Mouse (Mus musculus): ENCODE data around the gene AY761184. TPM values are rescaled to one million over a fixed set of nuclear protein-coding genes. Genes with fewer than 3 reads are reported as not detected.
"Not testable (repeated sequence)": the region's sequence is repeated elsewhere in the genome, so short reads cannot be mapped to it uniquely, and the experiment has no call there.

The AY761184 gene
- polyA plus RNA-seq (2015; fragmentation: Nextera tagmentation; extraction: Ambion mirVana), result not detected in 2 replicates

DNA sequence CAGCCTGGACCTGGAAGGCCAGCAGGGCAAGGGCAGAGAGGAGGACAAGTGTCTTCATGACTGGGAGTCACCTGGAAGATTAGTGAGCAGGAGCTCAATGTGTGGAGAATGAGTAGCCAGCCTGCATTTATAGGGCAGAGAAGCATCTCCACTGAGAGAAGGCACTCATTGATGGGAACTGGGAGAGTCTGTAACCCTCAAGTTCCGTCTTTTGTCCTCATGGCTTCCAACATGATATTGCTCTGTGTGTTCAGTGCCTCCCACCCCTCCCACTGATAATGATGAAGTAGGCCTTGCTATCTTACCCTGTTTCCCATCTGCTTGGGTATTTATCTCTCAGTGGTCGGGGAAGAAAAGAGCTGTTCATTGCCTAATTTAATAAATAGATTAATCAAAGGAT, at the start of gene AY761184:
Gene AY761184 (minus strand): TSS at position 101 of the 400 bp plus-strand sequence.
- H3K27ac ChIP-seq; DNase-seq (ENCODE audit: low spot score); H3K27me3 ChIP-seq (ENCODE audit: insufficient read depth, low read length); H3K9ac ChIP-seq (ENCODE audit: low read depth, low read length); H3K36me3 ChIP-seq (ENCODE audit: insufficient read depth, low read length); H3K4me2 ChIP-seq (ENCODE audit: low read length); H3K9me3 ChIP-seq (replicated peaks; ENCODE audit: low read length); H3K4me3 ChIP-seq (replicated peaks; ENCODE audit: low read depth, low read length); H3K4me1 ChIP-seq (replicated peaks; ENCODE audit: insufficient read depth, low read length); ATAC-seq (replicated peaks; ENCODE audit: low FRiP score, low read depth): not testable (repeated sequence)
- WGBS, result 86% methylated on average over 2 of the region's 2 CpGs

DNA sequence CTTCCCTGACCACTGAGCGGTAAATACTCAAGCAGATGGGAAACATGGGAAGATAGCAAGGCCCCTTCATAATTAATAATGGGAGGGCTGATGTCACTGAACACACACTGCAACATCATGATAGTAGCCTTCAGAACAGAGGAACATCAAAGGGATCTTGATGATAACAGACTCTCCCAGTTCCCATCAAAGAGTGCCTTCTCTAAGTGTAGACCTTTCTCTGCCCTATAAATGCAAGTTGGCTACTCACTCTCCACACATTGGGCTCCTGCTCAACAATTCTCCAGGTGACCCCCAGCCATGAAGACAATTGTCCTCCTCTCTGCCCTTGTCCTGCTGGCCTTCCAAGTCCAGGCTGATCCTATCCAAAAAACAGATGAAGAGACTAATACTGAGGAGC, 37.9 kb downstream of the AY761184 start, which contains the start of gene Defa34:
Gene Defa34 (plus strand): TSS at position 301 of the 400 bp plus-strand sequence.
- not testable (repeated sequence) for H3K9me3 ChIP-seq (replicated peaks; ENCODE audit: low read length); H3K4me3 ChIP-seq (replicated peaks; ENCODE audit: low read depth, low read length); H3K4me2 ChIP-seq (ENCODE audit: low read length); DNase-seq (ENCODE audit: low spot score); H3K27me3 ChIP-seq (ENCODE audit: insufficient read depth, low read length); H3K9ac ChIP-seq (ENCODE audit: low read depth, low read length); ATAC-seq (replicated peaks; ENCODE audit: low FRiP score, low read depth); H3K4me1 ChIP-seq (replicated peaks; ENCODE audit: insufficient read depth, low read length); H3K36me3 ChIP-seq (ENCODE audit: insufficient read depth, low read length); H3K27ac ChIP-seq
- WGBS, result no CpG with 5 or more reads among the region's 1 CpGs

DNA sequence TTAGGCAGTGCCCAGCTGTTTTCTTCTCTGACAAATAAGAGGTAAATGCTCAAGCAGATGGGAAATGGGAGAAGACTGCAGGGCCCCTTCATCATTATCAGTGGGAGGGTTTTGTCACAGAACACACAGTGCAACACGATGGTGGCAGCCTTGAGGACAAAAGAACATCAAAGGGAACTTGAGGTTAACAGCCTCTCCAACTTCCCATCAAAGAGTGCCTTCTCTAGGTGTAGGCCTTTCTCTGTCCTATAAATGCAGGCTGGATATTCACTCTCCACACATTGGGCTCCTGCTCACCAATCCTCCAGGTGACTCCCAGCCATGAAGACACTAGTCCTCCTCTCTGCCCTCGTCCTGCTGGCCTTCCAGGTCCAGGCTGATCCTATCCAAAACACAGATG, 48.0 kb downstream of the AY761184 start, which contains the start of gene Defa17:
Gene Defa17 (plus strand): TSS at position 301 of the 400 bp plus-strand sequence.
- H3K27me3 ChIP-seq (ENCODE audit: insufficient read depth, low read length); DNase-seq (ENCODE audit: low spot score); H3K4me1 ChIP-seq (replicated peaks; ENCODE audit: insufficient read depth, low read length); H3K9me3 ChIP-seq (replicated peaks; ENCODE audit: low read length); H3K9ac ChIP-seq (ENCODE audit: low read depth, low read length); H3K27ac ChIP-seq; H3K4me2 ChIP-seq (ENCODE audit: low read length); H3K36me3 ChIP-seq (ENCODE audit: insufficient read depth, low read length); ATAC-seq (replicated peaks; ENCODE audit: low FRiP score, low read depth); H3K4me3 ChIP-seq (replicated peaks; ENCODE audit: low read depth, low read length): not testable (repeated sequence)
- WGBS, result no CpG with 5 or more reads among the region's 2 CpGs

Other genes starting within 250 kb of the AY761184 start
- not detected in 2 replicates for gene Gm7849, start 247.1 kb downstream of the AY761184 start, polyA plus RNA-seq (2015; fragmentation: Nextera tagmentation; extraction: Ambion mirVana)
- gene Defa20, start 194.4 kb downstream of the AY761184 start, polyA plus RNA-seq (2015; fragmentation: Nextera tagmentation; extraction: Ambion mirVana), result not detected in 2 replicates
- not detected in 2 replicates for gene Defa32, start 174.6 kb downstream of the AY761184 start, polyA plus RNA-seq (2015; fragmentation: Nextera tagmentation; extraction: Ambion mirVana)
- gene Defa37, start 138.3 kb downstream of the AY761184 start, polyA plus RNA-seq (2015; fragmentation: Nextera tagmentation; extraction: Ambion mirVana), result not detected in 2 replicates
- gene Defa28, start 120.6 kb downstream of the AY761184 start, polyA plus RNA-seq (2015; fragmentation: Nextera tagmentation; extraction: Ambion mirVana), result not detected in 2 replicates
- gene Gm7861, start 109.1 kb downstream of the AY761184 start, polyA plus RNA-seq (2015; fragmentation: Nextera tagmentation; extraction: Ambion mirVana), result not detected in 2 replicates
- gene Defa26, start 85.5 kb downstream of the AY761184 start, polyA plus RNA-seq (2015; fragmentation: Nextera tagmentation; extraction: Ambion mirVana), result not detected in 2 replicates
- not detected in 2 replicates for gene Defa17, start 47.9 kb downstream of the AY761184 start, polyA plus RNA-seq (2015; fragmentation: Nextera tagmentation; extraction: Ambion mirVana)
- not detected in 2 replicates for gene Defa34, start 37.8 kb downstream of the AY761184 start, polyA plus RNA-seq (2015; fragmentation: Nextera tagmentation; extraction: Ambion mirVana)
- gene Defa24, start 30.8 kb upstream of the AY761184 start, polyA plus RNA-seq (2015; fragmentation: Nextera tagmentation; extraction: Ambion mirVana), result not detected in 2 replicates
- not detected in 2 replicates for gene Defb50, start 119.9 kb upstream of the AY761184 start, polyA plus RNA-seq (2015; fragmentation: Nextera tagmentation; extraction: Ambion mirVana)
- gene Defb2, start 136.3 kb upstream of the AY761184 start, polyA plus RNA-seq (2015; fragmentation: Nextera tagmentation; extraction: Ambion mirVana), result 2.7 and 4.5 TPM in 2 replicates
- not detected in 2 replicates for gene Defb10, start 155.3 kb upstream of the AY761184 start, polyA plus RNA-seq (2015; fragmentation: Nextera tagmentation; extraction: Ambion mirVana)
- not detected in 2 replicates for gene Defb9, start 181.8 kb upstream of the AY761184 start, polyA plus RNA-seq (2015; fragmentation: Nextera tagmentation; extraction: Ambion mirVana)
- gene Defb11, start 202.8 kb upstream of the AY761184 start, polyA plus RNA-seq (2015; fragmentation: Nextera tagmentation; extraction: Ambion mirVana), result 2.9 and 5.0 TPM in 2 replicates
- gene Defb15, start 229.1 kb upstream of the AY761184 start, polyA plus RNA-seq (2015; fragmentation: Nextera tagmentation; extraction: Ambion mirVana), result not detected in 2 replicates
- not detected in 2 replicates for gene Defb35, start 234.7 kb upstream of the AY761184 start, polyA plus RNA-seq (2015; fragmentation: Nextera tagmentation; extraction: Ambion mirVana)
- not detected in 2 replicates for gene Defb13, start 243.1 kb upstream of the AY761184 start, polyA plus RNA-seq (2015; fragmentation: Nextera tagmentation; extraction: Ambion mirVana)